Mouse (Mus musculus): ENCODE data around the gene Armc7.

DNA sequence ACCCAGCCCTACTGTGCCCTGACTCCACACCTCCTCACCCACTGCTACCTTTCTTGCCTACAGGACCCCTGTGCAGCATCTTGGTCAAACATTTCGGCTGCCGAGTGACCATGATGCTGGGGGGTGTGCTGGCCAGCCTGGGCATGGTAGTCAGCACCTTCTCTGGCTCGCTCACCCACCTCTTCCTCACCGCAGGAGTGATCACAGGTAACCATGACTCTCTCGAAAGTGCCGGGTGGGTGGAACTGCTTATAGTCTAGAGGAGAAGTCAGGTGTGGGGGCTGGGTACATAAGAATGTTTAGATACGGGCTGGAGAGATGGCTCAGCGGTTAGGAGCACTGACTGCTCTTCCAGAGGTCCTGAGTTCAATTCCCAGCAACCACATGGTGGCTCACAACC lies 10.6 kb upstream of the Armc7 start:
- TF ChIP-seq MAX (IDR thresholded peaks at IDR 0.05; ENCODE audit: low read length) (no peak), USF1 (IDR thresholded peaks at IDR 0.05; ENCODE audit: low read depth, low read length) (no peak), UBTF (IDR thresholded peaks at IDR 0.05; ENCODE audit: low read depth, low read length) (no peak), CTCF (conservative IDR thresholded peaks at IDR 0.05 in 1 of 2, IDR thresholded peaks at IDR 0.05 in 1 of 2; ENCODE audit: low read depth in 2 of 2, low read length in 2 of 2) (no peak), TCF12 (IDR thresholded peaks at IDR 0.05; ENCODE audit: low read depth, low read length) (no peak), EP300 (IDR thresholded peaks at IDR 0.05; ENCODE audit: low read length) (no peak), POLR2AphosphoS2 (IDR thresholded peaks at IDR 0.05; ENCODE audit: low read depth, low read length) (no peak), POLR2A (IDR thresholded peaks at IDR 0.05; ENCODE audit: low read depth, low read length) (no peak), RAD21 (IDR thresholded peaks at IDR 0.05; ENCODE audit: low read depth, low read length) (no peak), CHD1 (IDR thresholded peaks at IDR 0.05; ENCODE audit: low read depth, low read length) (no peak)
